Mouse (Mus musculus): ENCODE data around the gene Crcp.
A peak's percentile ranks its signal among the peaks of the same experiment; 100 is the strongest.

The Crcp gene

GRCm38 (mm10) chr5:130029142-130029897 lies at the start of gene Crcp, which contains the start of gene Asl:
Crcp (plus strand) TSS chr5:130029290.
Asl (minus strand) TSS chr5:130029247.
- ATAC-seq (ENCODE audit: low TSS enrichment), result peak; percentile 96

- no peak for ATAC-seq (ENCODE audit: low TSS enrichment)
These were observed 48.9 kb upstream of the Crcp start for GRCm38 (mm10) chr5:129980216-129980615.

- no peak for ATAC-seq (ENCODE audit: low TSS enrichment)
These were observed 39.7 kb upstream of the Crcp start for GRCm38 (mm10) chr5:129989376-129989775.

- no peak for ATAC-seq (ENCODE audit: low TSS enrichment)
These were observed 37.2 kb upstream of the Crcp start for GRCm38 (mm10) chr5:129991898-129992297.

- no peak for ATAC-seq (ENCODE audit: low TSS enrichment)
These were observed 35.7 kb upstream of the Crcp start for GRCm38 (mm10) chr5:129993374-129993773.

GRCm38 (mm10) chr5:129994989-129995388 lies 34.1 kb upstream of the Crcp start:
- ATAC-seq (ENCODE audit: low TSS enrichment), result no peak

GRCm38 (mm10) chr5:129997700-129998099 lies 31.4 kb upstream of the Crcp start:
- no peak for ATAC-seq (ENCODE audit: low TSS enrichment)

- ATAC-seq (ENCODE audit: low TSS enrichment), result no peak
These were observed 30.0 kb upstream of the Crcp start for GRCm38 (mm10) chr5:129999097-129999496.

- ATAC-seq (ENCODE audit: low TSS enrichment), result no peak
These were observed 28.4 kb upstream of the Crcp start for GRCm38 (mm10) chr5:130000735-130001134.

GRCm38 (mm10) chr5:130001356-130001987 lies 27.6 kb upstream of the Crcp start:
- ATAC-seq (ENCODE audit: low TSS enrichment), result no peak

- ATAC-seq (ENCODE audit: low TSS enrichment), result peak; percentile 86
These were observed 26.6 kb upstream of the Crcp start, which contains the start of gene Gusb for GRCm38 (mm10) chr5:130002301-130003146. Gusb (minus strand) TSS chr5:130003049.

GRCm38 (mm10) chr5:130003229-130003628 lies 25.9 kb upstream of the Crcp start:
- ATAC-seq (ENCODE audit: low TSS enrichment), result no peak

- no peak for ATAC-seq (ENCODE audit: low TSS enrichment)
These were observed 21.7 kb upstream of the Crcp start for GRCm38 (mm10) chr5:130007344-130007743.

GRCm38 (mm10) chr5:130008034-130008590 lies 21.0 kb upstream of the Crcp start:
- ATAC-seq (ENCODE audit: low TSS enrichment), result no peak

GRCm38 (mm10) chr5:130009784-130010183 lies 19.3 kb upstream of the Crcp start:
- no peak for ATAC-seq (ENCODE audit: low TSS enrichment)

- no peak for ATAC-seq (ENCODE audit: low TSS enrichment)
These were observed 18.1 kb upstream of the Crcp start for GRCm38 (mm10) chr5:130010961-130011360.

- ATAC-seq (ENCODE audit: low TSS enrichment), result no peak
These were observed 14.0 kb upstream of the Crcp start for GRCm38 (mm10) chr5:130015104-130015503.

GRCm38 (mm10) chr5:130019461-130019860 lies 9.6 kb upstream of the Crcp start:
- ATAC-seq (ENCODE audit: low TSS enrichment), result no peak

- ATAC-seq (ENCODE audit: low TSS enrichment), result no peak
These were observed 7.6 kb upstream of the Crcp start for GRCm38 (mm10) chr5:130021361-130021966.

GRCm38 (mm10) chr5:130022366-130022765 lies 6.7 kb upstream of the Crcp start:
- no peak for ATAC-seq (ENCODE audit: low TSS enrichment)

- no peak for ATAC-seq (ENCODE audit: low TSS enrichment)
These were observed 5.9 kb upstream of the Crcp start for GRCm38 (mm10) chr5:130023067-130023766.

All from frontal cortex, adult (tissue).